Mouse (Mus musculus) olfactory bulb, adult 2 months (tissue): ENCODE data around the gene Macf1. TPM values are rescaled to one million over a fixed set of nuclear protein-coding genes. Genes with fewer than 3 reads are reported as not detected.

Experiments
- H3K27ac ChIP-seq: fragments of 200-500 bp; 2 replicates; pipeline ENCODE4 v1.5.1; 2012; ENCODE audit warnings: low read depth, low read length; ENCODE audit not compliant: insufficient read depth
- H3K4me1 ChIP-seq: fragments of 200-500 bp; 2 replicates; pipeline ENCODE4 v1.6.1; 2012; ENCODE audit warnings: low read length; ENCODE audit not compliant: control insufficient read depth, insufficient read depth
- H3K4me3 ChIP-seq: fragments of 200-500 bp; 2 replicates; pipeline ENCODE4 v1.5.1; 2012; ENCODE audit warnings: mild to moderate bottlenecking, low read depth, low read length, moderate library complexity; ENCODE audit not compliant: insufficient read depth
- CTCF ChIP-seq: fragments of 200-500 bp; IDR thresholded peaks from 2 replicates; pipeline ENCODE4 v1.5.1; 2012; ENCODE audit warnings: low read depth, mild to moderate bottlenecking, low read length, moderate library complexity; ENCODE audit not compliant: insufficient read depth
- POLR2A ChIP-seq: fragments of 200-500 bp; IDR thresholded peaks from 2 replicates; pipeline ENCODE4 v1.6.1; 2012; ENCODE audit warnings: mild to moderate bottlenecking, low read depth, low read length, moderate library complexity; ENCODE audit not compliant: insufficient read depth
- whole genome bisulfite sequencing: fragments of 180-500 bp; shearing (Covaris S2); methylation state at CpG from one replicate; pipeline ENCODE4 v1.1.7; 2018; 5-methylcytosine and 5-hydroxymethylcytosine counted together
- polyA plus RNA-seq: library from polyadenylated mRNA; stranded (reverse); fragments of >200 nt; gene quantifications from 2 replicates; pipeline ENCODE4 v1.2.4, GENCODE M21; 2012; ENCODE audit warnings: low replicate concordance; ENCODE audit not compliant: missing spikeins, insufficient read depth, insufficient read length

The Macf1 gene
- polyA plus RNA-seq, 1 experiment = 508 TPM

DNA sequence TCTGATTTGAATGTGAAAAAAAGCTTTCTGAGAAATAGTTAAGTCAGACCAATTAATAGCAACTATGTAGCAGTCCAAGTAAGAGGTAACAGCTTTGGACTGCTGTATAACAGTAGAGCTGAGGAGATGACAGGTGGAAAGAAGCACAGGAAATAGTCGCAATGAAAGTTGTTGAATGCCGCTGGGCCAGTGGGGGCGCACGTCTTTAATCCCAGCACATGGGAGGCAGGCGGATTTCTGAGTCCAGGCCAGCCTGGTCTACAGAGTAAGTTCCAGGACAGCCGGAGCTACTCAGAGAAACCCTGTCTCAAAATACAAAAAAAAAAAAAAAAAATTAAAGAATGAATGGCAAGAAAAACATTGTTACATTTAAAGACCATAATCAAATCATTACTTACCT is 35.0 kb downstream of the Macf1 start:
- 83% methylated on average over 6 of the region's 6 CpGs for WGBS
- H3K4me3 ChIP-seq = no peak overlapping the region
- TF ChIP-seq CTCF = no peak
- no peak for TF ChIP-seq POLR2A
- no peak overlapping the region for H3K27ac ChIP-seq
- no peaks in the 10 kb centered on the region for H3K4me1 ChIP-seq

DNA sequence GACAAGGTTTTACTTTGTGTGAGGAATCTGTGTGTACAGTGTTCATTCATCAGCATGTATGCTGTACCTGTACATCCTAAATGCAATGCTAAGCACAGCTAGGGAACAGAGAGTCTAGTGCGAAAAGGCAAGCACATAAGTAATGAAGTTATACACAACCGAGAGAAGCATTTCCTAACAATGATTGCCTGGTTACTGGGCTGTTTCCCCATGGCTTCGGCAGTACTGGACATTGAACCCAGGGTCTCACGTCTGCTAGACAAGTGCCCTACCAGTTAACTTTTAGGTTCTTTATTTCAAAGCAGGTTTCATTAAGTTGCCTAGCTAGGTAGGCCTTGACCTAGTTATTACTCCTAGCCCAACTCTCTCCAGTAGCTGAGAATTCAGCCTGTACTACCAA is 36.5 kb downstream of the Macf1 start:
- no peak overlapping the region for H3K4me3 ChIP-seq
- H3K27ac ChIP-seq = no peak overlapping the region
- peaks cover 3% of the 10 kb centered on the region; the same call in 1 of the 2 replicates for H3K4me1 ChIP-seq
- WGBS = 89% methylated on average over 4 of the region's 4 CpGs
- no peak for TF ChIP-seq POLR2A
- TF ChIP-seq CTCF = no peak

DNA sequence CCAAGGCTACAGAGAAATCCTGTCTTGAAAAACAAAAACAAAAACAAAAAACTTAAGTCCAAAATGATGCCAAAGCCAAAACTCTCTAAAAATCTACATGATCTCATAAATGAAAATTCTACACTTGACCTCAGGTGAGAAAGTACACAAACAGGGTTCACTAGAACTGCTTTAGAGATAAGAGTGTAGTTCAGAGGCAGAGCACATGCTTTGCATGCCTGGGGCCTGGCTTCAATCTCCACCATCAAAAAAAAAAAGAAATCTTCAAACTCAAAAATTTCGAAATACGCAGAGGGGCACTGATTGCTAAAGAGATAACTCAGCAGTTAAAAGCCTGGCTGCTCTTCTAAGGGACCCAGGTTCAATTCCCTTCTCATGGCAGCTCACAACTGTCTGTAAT is 37.1 kb downstream of the Macf1 start:
- 89% methylated on average over 2 of the region's 2 CpGs for WGBS
- TF ChIP-seq CTCF (no peak), POLR2A (no peak)
- no peak overlapping the region for H3K4me3 ChIP-seq
- H3K27ac ChIP-seq = no peak overlapping the region
- H3K4me1 ChIP-seq = peaks cover 3% of the 10 kb centered on the region; the same call in 1 of the 2 replicates

DNA sequence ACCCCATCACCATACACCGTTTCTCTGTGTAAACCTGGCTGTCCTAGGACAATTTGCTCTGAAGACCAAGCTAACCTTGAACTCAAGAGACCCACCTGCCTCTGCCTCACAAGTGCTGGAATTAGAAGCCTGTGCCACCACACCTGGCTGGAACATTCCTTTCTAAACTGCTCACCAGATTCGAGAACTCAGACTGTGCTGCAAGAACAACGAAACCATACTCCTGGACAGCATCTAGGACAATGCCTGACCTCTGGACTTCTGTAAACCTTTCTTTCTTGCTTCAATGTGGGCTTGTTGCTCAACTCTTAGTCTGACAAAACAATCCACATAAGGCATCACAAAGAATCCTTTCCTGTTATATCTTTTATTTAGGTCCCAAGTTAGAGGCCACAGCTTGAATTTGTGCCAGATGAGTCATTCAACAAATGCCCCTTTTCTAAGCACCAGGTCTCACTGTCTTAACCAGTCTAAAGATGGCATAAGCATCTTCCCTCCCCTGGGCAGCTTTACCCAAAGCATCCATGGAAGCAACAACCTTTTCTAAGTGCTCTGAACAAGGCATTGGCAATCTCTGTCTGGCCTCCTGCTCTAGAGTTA is 38.8 kb downstream of the Macf1 start:
- no peak for TF ChIP-seq POLR2A
- 85% methylated on average over 3 of the region's 3 CpGs for WGBS

DNA sequence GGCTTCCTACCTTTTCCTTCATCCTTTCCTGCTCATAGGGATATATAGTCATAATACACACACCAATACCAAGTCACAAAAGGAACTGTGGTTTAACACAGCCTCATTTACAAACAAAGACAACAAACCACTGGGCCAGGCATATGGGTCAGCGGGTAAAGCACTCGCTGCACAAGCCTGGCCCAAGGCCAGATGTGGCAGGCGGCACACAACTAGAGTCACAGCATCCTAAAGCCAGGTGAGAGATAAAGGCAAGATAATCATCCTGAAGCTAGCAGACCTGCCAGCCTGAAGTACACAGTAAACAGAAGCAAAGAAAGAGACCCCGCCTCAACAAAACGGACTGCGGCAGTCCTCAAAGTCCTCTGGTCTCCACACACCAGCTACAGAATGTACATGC is 40.6 kb downstream of the Macf1 start:
- 73% methylated on average over 6 of the region's 6 CpGs for WGBS
- TF ChIP-seq CTCF (no peak), POLR2A (no peak)
- H3K27ac ChIP-seq = no peak overlapping the region

More for the DNA sequence above, 38.8 kb downstream of the Macf1 start:
- Histone ChIP-seq H3K4me1 (peaks cover 3% of the 10 kb centered on the region; the same call in 1 of the 2 replicates), H3K4me3 (no peak overlapping the region), H3K27ac (no peak overlapping the region)

DNA sequence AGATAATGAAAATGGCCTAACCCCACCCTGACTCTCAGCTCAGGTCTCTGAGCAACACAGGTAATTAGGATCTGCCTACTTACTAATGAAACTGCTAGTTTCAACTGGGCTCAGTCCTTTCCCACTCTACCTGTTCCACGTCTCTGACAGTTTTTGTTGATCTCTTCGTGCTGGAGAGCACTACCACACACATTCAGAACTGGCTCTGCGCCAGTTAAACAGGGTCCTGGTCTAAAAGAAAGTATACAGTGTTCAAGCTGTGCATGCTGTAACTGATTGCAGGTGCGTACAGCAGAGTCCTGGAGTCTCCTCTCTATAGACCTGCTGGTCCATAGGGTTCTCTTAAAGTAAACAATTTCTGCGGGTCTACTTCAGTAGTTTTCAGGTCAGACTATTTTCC is 41.3 kb downstream of the Macf1 start:
- Histone ChIP-seq H3K4me1 (peaks cover 3% of the 10 kb centered on the region; the same call in 1 of the 2 replicates), H3K4me3 (no peak overlapping the region)
- WGBS = 63% methylated on average over 5 of the region's 5 CpGs

More for the DNA sequence above, 40.6 kb downstream of the Macf1 start:
- Histone ChIP-seq H3K4me3 (no peak overlapping the region), H3K4me1 (peaks cover 3% of the 10 kb centered on the region; the same call in 1 of the 2 replicates)

DNA sequence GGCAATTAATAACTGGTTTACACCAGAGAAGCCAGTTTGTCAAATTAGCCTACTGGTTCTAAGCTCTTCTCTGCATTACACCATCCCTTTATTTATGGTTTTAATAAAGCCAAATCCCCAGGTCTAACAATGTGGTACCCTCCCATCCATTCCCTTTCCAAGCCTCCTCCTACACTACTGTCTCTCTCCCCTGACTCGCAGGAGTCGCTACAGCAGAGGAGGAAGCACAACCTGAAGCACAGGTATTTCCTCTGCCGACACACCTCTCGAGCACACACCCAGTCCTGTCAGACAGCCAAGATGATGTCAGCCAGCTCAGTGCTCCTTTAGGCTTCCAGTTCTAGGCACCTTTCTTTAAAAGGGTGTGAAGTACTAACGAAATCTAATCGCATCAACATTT is 47.0 kb downstream of the Macf1 start:
- 72% methylated on average over 6 of the region's 6 CpGs for WGBS
- Histone ChIP-seq H3K27ac (no peak overlapping the region), H3K4me1 (peaks cover 5% of the 10 kb centered on the region), H3K4me3 (no peak overlapping the region)
- TF ChIP-seq POLR2A (no peak), CTCF (no peak)

More for the DNA sequence above, 41.3 kb downstream of the Macf1 start:
- TF ChIP-seq CTCF (no peak), POLR2A (no peak)
- no peak overlapping the region for H3K27ac ChIP-seq

DNA sequence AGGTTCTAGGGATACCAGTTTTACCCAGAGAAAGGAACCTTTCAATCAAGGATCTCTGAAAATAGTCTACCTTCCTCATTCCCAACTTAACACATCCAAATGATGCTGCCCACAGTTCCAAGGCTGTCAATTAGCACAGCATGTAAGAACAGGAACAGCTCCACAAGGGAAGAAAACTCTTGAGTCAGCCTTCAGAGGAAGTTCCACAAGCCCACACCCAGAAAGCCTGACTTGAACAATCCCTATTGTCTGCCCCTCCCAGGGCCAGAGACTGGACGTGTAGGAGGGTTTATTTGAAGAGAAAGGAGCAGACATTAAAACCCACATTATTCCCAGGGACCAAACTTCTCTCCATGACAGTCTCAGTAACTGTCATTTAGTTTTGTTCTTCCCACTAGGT is 48.7 kb downstream of the Macf1 start:
- WGBS = 3% methylated on average over 1 of the region's 1 CpGs
- Histone ChIP-seq H3K4me1 (peaks cover 5% of the 10 kb centered on the region), H3K27ac (no peak overlapping the region), H3K4me3 (no peak overlapping the region)
- TF ChIP-seq CTCF (no peak), POLR2A (no peak)

DNA sequence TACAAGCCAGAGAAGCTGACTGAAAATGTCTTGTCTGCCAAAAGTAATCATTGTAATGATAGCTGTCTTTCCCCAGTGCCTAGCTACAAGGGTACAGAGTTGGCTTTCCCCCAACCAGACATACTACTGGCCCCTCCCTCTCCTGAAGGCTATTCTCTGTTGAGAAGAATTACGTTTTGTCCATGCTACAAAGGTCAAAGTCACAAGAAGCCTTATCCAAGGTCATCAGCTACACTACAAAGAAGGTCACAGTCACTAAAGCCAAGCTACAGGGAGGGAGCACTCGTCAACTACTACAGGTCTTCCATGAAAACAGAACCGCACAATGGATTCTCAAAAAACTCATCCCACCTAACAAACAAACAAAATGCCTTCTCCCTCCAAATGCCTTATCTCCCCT is 49.7 kb downstream of the Macf1 start:
- no peak for TF ChIP-seq CTCF
- TF ChIP-seq POLR2A = no peak
- Histone ChIP-seq H3K27ac (no peak overlapping the region), H3K4me1 (peaks cover 5% of the 10 kb centered on the region), H3K4me3 (no peak overlapping the region)
- WGBS = 72% methylated on average over 3 of the region's 3 CpGs
